Mouse (Mus musculus): ENCODE results near the gene Kbtbd2.

Kbtbd2 gene

DNA sequence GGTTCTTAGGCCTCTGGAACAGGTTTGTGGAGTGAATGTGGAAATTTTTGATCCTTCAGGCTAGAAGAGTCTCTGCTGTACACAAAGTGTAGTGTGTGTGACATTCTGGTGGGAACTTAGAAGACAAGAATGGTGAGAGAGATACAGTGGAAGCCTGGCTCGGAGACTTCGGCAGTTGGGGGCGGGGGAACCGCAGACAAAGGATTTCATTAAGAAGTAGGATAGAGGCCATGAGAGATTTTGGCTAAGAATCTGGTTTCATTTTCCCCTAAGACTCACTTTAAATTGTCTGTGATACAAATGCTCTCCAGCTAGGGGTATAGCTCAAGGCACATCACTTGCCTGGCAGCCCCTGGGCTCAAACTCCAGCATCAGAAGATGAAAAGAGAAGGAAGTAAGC is 7.4 kb upstream of the Kbtbd2 start:
- POLR2A ChIA-PET = interaction anchor here in 1 of 4 experiments (0.6 to 1.8 kb wide), 5 partner anchors 9 to 114 kb away, joined by 3 to 7 read pairs (median 3); no protein-coding TSS in a partner anchor

GRCm38 (mm10) chr6:56798152-56798465 is 496 bp upstream of the Kbtbd2 start:
- ChIA-PET CTCF (interaction anchor here in 1 of 4 experiments (1.6 kb wide), 1 partner anchor 11 kb away, joined by 3 read pairs; no protein-coding TSS in a partner anchor), POLR2A (interaction anchor here in 3 of 4 experiments (0.5 to 5.0 kb wide), 11 partner anchors 17 to 1835 kb away, joined by 4 to 44 read pairs (median 12); partner anchors contain the start of genes Avl9 (in 2 of the 3) and Fkbp9 (in 1 of the 3))

More for the DNA sequence above, 7.4 kb upstream of the Kbtbd2 start:
- CTCF ChIA-PET = interaction anchor here in 1 of 4 experiments (0.6 kb wide), 1 partner anchor 324 kb away, joined by 5 read pairs; no protein-coding TSS in a partner anchor

- POLR2A ChIA-PET = interaction anchor here (0.6 to 5.0 kb wide), 47 partner anchors 9 to 906 kb away, joined by 3 to 44 read pairs (median 4); partner anchors contain the start of genes Avl9 (in 4 of the 4), Fkbp9 (in 3 of the 4), Lancl2 (in 2 of the 4) and Nt5c3 (in 2 of the 4)
- CTCF ChIA-PET = interaction anchor here in 2 of 4 experiments (0.7 to 1.6 kb wide), 2 partner anchors 12 to 992 kb away, joined by 3 to 5 read pairs; no protein-coding TSS in a partner anchor
These were observed 908 bp downstream of the Kbtbd2 start for GRCm38 (mm10) chr6:56796668-56797141.

- CTCF ChIA-PET = interaction anchor here in 2 of 4 experiments (0.6 to 0.7 kb wide), 2 partner anchors 743 to 992 kb away, joined by 3 to 5 read pairs; no protein-coding TSS in a partner anchor
- POLR2A ChIA-PET = interaction anchor here (0.6 to 5.0 kb wide), 37 partner anchors 8 to 906 kb away, joined by 3 to 44 read pairs (median 5); partner anchors contain the start of genes Avl9 (in 3 of the 4), Fkbp9 (in 3 of the 4), Lancl2 (in 2 of the 4) and Nt5c3 (in 2 of the 4)
These were observed 1.4 kb downstream of the Kbtbd2 start for GRCm38 (mm10) chr6:56796232-56796631.

- POLR2A ChIA-PET = interaction anchor here in 3 of 4 experiments (0.5 to 5.0 kb wide), 15 partner anchors 10 to 1069 kb away, joined by 3 to 44 read pairs (median 6); partner anchors contain the start of genes Avl9 (in 2 of the 3), Fkbp9 (in 1 of the 3), Nt5c3 (in 1 of the 3) and Vmn1r4 (in 1 of the 3)
- CTCF ChIA-PET = no interaction called here
These were observed 2.8 kb downstream of the Kbtbd2 start for GRCm38 (mm10) chr6:56794834-56795233.

- ChIA-PET POLR2A (interaction anchor here in 1 of 4 experiments (1.2 to 2.1 kb wide), 2 partner anchors 74 to 112 kb away, joined by 3 to 4 read pairs; partner anchors contain the start of gene Avl9), CTCF (interaction anchor here in 1 of 4 experiments (0.7 kb wide), 1 partner anchor 124 kb away, joined by 4 read pairs; no protein-coding TSS in a partner anchor)
These were observed 8.3 kb downstream of the Kbtbd2 start for GRCm38 (mm10) chr6:56789336-56789735.

DNA sequence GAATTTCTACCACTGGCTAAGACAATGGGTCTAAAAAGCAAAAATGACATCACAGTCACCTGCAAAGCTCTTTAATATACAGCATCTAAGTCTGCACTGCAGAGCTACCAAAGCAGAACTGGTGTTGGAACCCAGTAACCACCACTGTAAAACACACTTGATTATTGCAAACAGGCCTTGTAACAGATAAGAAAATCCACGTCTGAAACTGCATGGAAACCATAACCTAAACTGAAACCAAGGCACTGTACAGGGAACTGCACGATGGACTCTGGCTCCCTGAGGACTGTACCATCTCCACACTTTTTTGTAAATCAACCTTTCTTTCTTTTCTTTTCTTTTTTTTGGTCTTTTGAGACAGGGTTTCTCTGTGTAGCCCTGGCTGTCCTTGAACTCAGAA is 9.9 kb downstream of the Kbtbd2 start:
- POLR2A ChIA-PET = interaction anchor here in 3 of 4 experiments (1.0 to 2.1 kb wide), 4 partner anchors 9 to 73 kb away, joined by 4 to 11 read pairs (median 4); partner anchors contain the start of gene Avl9 (in 1 of the 3)
- CTCF ChIA-PET = no interaction called here

GRCm38 (mm10) chr6:56785068-56785467 is 12.5 kb downstream of the Kbtbd2 start:
- CTCF ChIA-PET = interaction anchor here in 1 of 4 experiments (0.6 kb wide), 1 partner anchor 128 kb away, joined by 3 read pairs; no protein-coding TSS in a partner anchor
- POLR2A ChIA-PET = interaction anchor here in 2 of 4 experiments (1.6 to 3.8 kb wide), 5 partner anchors 11 to 20 kb away, joined by 4 to 18 read pairs (median 7); partner anchors contain the start of gene Kbtbd2 (in 1 of the 2)

DNA sequence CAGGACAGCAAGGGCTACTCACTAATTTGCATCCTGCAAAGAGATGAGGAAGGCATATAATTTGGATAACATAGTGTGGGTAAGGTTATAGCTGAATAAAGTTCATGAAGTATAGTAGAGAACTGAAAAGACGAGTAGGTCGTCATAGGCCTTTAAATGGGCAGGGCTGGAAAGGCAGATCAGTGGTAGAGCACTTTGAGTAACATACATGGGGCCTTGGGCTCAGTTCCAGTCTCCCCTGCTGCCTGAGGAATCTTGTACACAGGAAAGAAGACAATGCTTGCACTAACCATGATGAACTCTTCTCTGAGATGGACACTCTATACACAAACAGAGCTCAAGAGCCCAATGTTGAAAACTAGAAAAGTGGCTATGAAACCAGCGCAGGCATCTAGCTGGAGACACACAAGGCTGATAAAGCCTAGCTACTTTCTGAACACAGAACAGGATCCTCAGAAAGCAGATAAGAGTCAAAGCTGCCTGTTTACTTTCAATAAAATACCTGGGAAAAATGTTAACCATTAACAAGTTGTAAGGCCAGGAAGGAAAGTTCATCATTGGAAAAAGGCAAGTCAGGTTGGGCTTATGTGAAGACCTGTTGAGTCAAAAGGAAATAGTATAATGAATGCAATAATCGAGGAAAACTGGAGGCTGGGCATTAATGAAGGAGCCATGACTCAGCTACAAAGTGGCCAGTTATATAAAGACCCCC is 13.9 kb downstream of the Kbtbd2 start:
- POLR2A ChIA-PET = interaction anchor here in 2 of 4 experiments (0.8 to 3.8 kb wide), 11 partner anchors 9 to 79 kb away, joined by 3 to 18 read pairs (median 7); partner anchors contain the start of genes Avl9 (in 1 of the 2), Kbtbd2 (in 1 of the 2) and Lsm5 (in 1 of the 2)
- CTCF ChIA-PET = interaction anchor here in 1 of 4 experiments (0.6 kb wide), 1 partner anchor 103 kb away, joined by 4 read pairs; no protein-coding TSS in a partner anchor

GRCm38 (mm10) chr6:56779636-56780035 is 18.0 kb downstream of the Kbtbd2 start:
- ChIA-PET CTCF (no interaction called here), POLR2A (interaction anchor here in 1 of 4 experiments (0.6 to 4.6 kb wide), 5 partner anchors 14 to 65 kb away, joined by 3 to 44 read pairs (median 5); partner anchors contain the start of gene Kbtbd2)

GRCm38 (mm10) chr6:56775816-56776215 is 21.8 kb downstream of the Kbtbd2 start:
- ChIA-PET CTCF (no interaction called here), POLR2A (interaction anchor here in 1 of 4 experiments (0.5 to 1.5 kb wide), 3 partner anchors 8 to 524 kb away, joined by 3 to 5 read pairs (median 3); no protein-coding TSS in a partner anchor)

- POLR2A ChIA-PET = interaction anchor here in 3 of 4 experiments (0.6 to 3.1 kb wide), 17 partner anchors 8 to 356 kb away, joined by 3 to 11 read pairs (median 4); partner anchors contain the start of gene Avl9 (in 1 of the 3)
- CTCF ChIA-PET = interaction anchor here in 1 of 4 experiments (0.5 kb wide), 1 partner anchor 74 kb away, joined by 3 read pairs; no protein-coding TSS in a partner anchor
These were observed 31.9 kb downstream of the Kbtbd2 start for GRCm38 (mm10) chr6:56765696-56766095.

DNA sequence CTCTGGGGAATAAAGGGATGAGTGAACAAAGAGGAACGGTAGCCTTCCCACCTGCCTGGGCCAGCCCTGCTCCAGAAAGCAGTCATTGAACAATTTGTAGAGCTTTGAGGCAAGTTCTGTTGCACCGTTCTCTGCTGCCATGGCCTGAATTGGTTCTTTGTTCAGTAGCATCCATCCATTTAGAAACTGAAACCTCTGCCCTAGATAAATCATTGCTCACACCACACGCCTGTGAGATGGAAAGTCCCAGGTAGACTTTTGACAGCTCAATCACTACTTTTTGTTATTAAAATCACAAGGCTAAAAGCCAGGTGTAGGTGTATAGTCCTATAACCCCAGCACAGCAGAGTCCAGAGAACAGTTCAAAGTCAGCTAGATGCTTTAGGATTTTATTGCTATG is 32.3 kb downstream of the Kbtbd2 start:
- POLR2A ChIA-PET = interaction anchor here in 3 of 4 experiments (0.6 to 3.1 kb wide), 16 partner anchors 9 to 356 kb away, joined by 3 to 11 read pairs (median 4); partner anchors contain the start of gene Avl9 (in 1 of the 3)
- CTCF ChIA-PET = interaction anchor here in 1 of 4 experiments (0.5 kb wide), 1 partner anchor 74 kb away, joined by 3 read pairs; no protein-coding TSS in a partner anchor

GRCm38 (mm10) chr6:56759324-56759723 is 38.3 kb downstream of the Kbtbd2 start:
- POLR2A ChIA-PET = interaction anchor here in 1 of 4 experiments (0.9 kb wide), 1 partner anchor 14 kb away, joined by 3 read pairs; no protein-coding TSS in a partner anchor

GRCm38 (mm10) chr6:56756117-56756516 is 41.5 kb downstream of the Kbtbd2 start:
- ChIA-PET CTCF (interaction anchor here in 2 of 4 experiments (0.7 to 1.1 kb wide), 2 partner anchors 17 to 115 kb away, joined by 3 to 4 read pairs; no protein-coding TSS in a partner anchor), POLR2A (interaction anchor here in 1 of 4 experiments (1.5 to 2.4 kb wide), 2 partner anchors 24 to 41 kb away, joined by 3 to 7 read pairs; partner anchors contain the start of gene Avl9)

More at GRCm38 (mm10) chr6:56759324-56759723, 38.3 kb downstream of the Kbtbd2 start:
- CTCF ChIA-PET = no interaction called here

- POLR2A ChIA-PET = interaction anchor here in 1 of 4 experiments (0.7 to 3.5 kb wide), 7 partner anchors 8 to 375 kb away, joined by 3 to 16 read pairs (median 3); partner anchors contain the start of gene Avl9
These were observed 43.9 kb downstream of the Kbtbd2 start for GRCm38 (mm10) chr6:56753719-56754118.

GRCm38 (mm10) chr6:56745950-56746543 is 51.6 kb downstream of the Kbtbd2 start:
- CTCF ChIA-PET = no interaction called here
- POLR2A ChIA-PET = interaction anchor here in 2 of 4 experiments (1.0 to 1.7 kb wide), 4 partner anchors 8 to 26 kb away, joined by 3 to 4 read pairs (median 4); no protein-coding TSS in a partner anchor

More at GRCm38 (mm10) chr6:56753719-56754118, 43.9 kb downstream of the Kbtbd2 start:
- CTCF ChIA-PET = no interaction called here

Measured in embryonic stem cell, embryonic (primary cell).